Mouse (Mus musculus) lung, postnatal 0 days (tissue): ENCODE data around the gene Aamp.

Experiments
- CTCF ChIP-seq: IDR thresholded peaks from 2 replicates; pipeline ENCODE4 v1.5.1; 2016; ENCODE audit warnings: antibody characterized with exemption, mild to moderate bottlenecking
- EP300 ChIP-seq: IDR thresholded peaks from 2 replicates; pipeline ENCODE4 v1.6.1; 2016; ENCODE audit warnings: antibody characterized with exemption, mild to moderate bottlenecking, control low read depth

DNA sequence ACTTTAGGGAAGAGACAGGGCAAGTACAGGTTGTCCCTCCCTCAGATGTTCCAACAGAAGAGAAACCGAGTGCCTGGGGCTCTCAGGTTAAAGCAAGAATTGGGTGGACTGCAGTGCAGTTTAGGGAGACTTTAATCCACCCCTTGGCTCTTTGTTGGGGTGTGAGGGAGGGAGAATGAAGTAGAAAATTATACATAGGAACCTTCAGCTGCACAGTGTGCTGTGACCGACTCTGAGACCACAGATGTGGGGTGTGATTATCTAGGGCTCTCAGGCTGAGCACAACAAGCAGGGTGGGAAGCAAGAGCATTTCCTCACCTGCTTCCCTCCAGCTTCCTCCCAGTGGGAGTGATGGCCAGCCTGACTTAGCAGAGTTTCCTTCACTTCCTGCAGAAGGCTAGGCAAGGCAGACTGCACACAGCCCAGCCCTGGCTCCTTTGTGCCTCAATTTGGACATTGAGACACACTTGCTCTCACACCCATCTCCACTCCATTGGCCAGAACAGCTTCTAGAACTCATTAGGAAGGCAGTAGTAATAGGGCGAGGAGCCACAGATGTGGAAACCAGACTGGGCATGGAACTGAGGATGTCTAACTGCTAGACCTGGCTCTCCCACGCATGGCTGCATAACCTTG is 46.6 kb upstream of the Aamp start:
- TF ChIP-seq CTCF (no peak), EP300 (peak; percentile 41; the same call in 1 of the 2 replicates)
